Mouse (Mus musculus) naive thymus-derived CD4-positive, alpha-beta T cell, adult 2 months (primary cell): Measurements from ENCODE around the gene Gk2.

ENCODE experiments used
- DNase-seq: peaks from one replicate; pipeline ENCODE4 v3.0.0-alpha.2; 2011; ENCODE audit warnings: low read depth

The Gk2 gene

DNA sequence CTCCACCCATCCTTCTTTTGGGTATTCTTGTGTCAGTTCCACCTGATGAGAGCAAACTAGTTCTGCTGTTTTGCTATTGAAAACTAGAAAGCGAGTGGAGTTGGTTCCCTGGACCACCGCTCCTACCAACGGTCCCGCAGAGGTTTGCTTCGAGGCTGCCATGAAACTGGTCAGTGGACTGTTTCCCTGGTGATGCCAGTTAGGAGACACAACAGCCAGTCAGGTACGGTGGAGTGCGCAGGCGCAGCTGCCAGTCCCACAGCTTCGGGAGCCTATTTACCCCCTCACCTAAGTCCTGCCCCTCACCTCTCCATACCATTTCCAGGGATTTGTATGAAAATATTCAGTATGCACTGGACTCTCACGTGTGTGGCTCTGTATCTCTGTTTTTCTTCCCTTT lies at the start of gene Gk2:
Gene Gk2, minus strand, starts transcription at position 206 of the 400 bp plus-strand sequence.
- no peak for DNase-seq

- DNase-seq: no peak
Observed at GRCm38 (mm10) chr5:97498041-97498440, 41.2 kb upstream of the Gk2 start.

GRCm38 (mm10) chr5:97495488-97496092 lies 38.8 kb upstream of the Gk2 start:
- no peak for DNase-seq

GRCm38 (mm10) chr5:97493421-97493820 lies 36.6 kb upstream of the Gk2 start:
- DNase-seq: no peak

DNA sequence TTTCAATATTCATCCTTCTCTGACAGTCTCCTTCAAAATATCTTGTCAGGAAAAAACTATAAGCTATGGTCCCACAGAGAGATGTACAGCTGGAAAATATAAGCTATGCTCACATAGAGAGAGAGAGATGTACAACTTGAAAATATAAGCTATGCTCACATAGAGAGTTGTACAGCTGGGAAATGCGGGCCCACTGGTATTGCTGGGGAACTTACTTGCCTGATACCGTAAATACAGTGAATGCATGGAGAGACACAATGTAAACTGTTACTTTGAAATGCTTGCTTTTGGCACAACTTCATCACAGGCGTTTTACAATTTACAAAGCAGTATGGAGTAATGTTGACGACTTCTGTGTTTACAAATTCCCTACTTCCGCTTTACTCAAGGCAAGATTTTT lies 29.3 kb upstream of the Gk2 start:
- DNase-seq: no peak

GRCm38 (mm10) chr5:97479991-97480390 lies 23.2 kb upstream of the Gk2 start:
- no peak for DNase-seq

DNA sequence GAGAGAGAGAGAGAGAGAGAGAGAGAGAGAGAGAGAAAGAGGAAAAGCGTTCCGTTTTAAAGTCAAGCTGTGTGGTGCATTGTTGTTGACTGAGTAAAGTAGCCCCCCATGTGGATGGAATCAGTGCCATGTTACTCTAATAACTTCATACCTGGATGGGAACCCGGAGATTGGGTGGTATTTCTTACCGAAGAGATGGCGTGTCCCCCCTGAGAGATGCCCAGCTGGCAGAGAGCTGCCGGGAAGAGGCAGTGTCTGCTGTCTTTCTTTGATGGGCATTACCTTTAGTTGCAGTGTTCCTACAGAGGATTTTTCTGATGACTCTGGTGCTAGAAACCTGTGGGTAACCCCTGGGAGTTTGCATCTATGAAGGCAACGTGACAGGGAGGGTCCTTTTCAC lies 10.4 kb upstream of the Gk2 start:
- DNase-seq: no peak

DNA sequence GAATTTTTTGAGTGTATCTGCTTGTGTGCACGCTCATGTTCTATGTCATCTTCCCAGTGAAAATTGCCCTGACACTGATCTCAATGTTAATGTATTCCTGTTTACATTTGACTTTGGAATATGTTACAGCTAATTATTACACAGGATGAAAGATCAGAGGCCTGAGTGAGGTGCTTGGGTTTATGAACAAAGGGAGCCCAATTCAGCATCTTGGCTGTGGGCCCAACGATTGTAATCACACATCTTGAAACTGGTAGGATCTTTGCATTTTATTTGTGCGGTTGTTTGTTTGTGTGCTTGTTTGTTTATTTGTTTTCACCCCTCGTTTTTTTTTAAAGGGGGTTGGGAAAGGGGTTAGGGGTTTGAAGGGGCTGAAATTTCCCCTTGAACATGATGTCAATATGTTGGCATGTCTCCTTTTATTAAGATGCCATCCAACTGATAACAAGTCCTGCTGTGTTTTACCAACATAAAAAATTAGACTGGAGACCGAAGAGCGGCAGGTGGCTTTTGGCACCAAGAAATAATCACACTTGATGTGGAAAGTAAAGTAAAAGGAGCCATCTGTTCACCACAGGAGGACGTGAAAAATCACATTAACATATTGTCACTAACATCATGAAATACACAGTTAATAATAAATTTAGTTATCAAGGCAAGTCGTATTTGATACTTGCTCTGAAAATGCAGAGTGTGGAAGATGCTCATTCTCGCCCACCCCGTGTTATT lies 9.8 kb upstream of the Gk2 start:
- no peak for DNase-seq

DNA sequence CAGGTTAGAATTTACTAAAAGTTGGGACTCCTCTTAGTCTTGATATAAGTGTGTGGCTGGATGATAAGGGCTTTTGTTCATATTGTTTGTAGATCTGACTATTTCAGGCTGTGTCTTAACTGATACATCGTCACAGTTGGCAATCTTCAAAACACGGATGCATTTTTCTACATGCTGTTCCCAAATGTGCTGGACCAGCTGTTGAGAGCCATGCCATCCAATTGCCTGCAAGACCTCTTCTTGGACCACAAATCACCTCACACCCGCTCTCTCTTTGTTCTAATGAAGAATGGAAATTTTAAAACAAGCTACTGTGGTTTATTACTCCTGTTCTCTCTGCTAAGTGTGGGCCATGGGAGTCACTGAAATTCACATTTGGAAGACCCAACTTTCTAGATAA lies 9.1 kb upstream of the Gk2 start:
- no peak for DNase-seq

DNA sequence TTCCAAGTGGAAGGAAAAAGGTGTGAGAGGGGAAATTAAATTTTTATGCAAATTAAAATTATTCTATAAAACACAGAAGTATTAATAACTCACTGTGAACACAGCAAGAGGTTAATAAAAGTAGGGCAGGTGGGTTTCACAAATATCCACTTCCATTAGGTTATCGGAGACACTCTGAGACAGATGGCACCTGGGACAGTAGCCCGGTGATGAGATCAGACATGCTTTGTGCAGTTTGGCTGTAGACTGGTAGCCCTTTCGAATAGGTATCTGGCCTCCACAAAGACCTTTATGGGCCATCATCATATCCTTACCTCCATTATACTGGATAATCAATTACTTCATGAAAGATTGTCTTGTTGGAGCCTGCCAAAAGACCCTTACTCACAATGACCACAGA lies 6.0 kb upstream of the Gk2 start:
- DNase-seq: no peak

DNA sequence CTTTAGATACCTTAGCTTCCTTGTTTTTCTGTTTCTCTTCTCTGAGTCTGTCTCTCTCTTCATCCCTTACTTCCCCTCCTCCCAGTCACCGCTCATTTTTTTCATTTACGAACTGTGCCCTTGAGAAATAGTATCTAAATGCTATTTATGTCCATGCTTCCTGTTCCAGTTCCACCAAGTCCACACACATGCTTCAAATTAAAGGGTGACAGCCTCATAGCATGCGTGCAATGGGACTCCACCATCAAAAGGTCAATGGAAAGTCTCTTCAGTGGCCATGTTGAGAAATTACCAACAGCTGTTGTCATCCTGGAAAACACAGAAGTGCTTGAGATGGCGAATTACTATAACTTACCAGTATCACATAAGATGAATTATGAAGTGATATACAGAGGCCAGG lies 5.4 kb downstream of the Gk2 start:
- no peak for DNase-seq

- no peak for DNase-seq
Observed at GRCm38 (mm10) chr5:97444191-97444590, 12.6 kb downstream of the Gk2 start.

GRCm38 (mm10) chr5:97432512-97432911 lies 24.3 kb downstream of the Gk2 start:
- DNase-seq: no peak

GRCm38 (mm10) chr5:97429976-97430375 lies 26.8 kb downstream of the Gk2 start:
- no peak for DNase-seq

DNA sequence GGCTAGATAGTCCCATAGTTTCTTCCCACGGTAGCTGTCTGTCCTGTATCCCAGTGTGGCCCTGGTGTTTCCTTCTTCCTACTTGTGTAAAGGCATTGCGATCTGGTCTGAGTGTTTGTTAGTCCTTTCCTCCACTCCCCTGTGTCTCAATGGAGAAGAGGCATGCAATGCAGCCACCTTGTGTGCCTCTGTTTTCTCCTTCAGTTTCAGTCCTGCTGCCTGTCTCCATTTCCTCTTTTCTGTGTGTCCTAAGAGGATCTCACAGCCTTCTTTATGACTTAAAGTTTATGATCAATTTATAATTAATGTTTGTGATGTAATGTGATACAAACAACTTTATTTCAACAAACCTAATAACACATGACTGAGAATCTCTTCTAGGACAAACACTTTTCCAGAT lies 35.2 kb downstream of the Gk2 start:
- no peak for DNase-seq

DNA sequence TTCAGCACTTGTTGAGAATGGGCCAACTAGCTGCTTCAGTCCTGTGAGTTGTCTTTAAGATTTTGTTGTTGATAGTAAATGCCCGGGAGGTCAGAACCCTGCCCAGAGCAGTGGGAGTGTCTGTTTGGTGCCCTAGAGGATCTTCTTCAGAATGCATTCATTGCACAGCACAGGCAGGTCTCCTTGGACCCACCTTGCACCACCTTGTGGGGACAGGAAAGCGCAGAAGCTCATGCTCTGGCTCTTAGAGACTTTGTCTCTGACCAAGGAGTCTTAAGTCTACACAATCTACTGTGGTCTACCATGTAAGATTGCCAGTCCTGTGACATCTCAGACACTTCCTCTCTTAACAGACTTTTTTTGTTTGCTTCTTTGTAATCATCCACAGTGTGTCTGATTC lies 39.6 kb downstream of the Gk2 start:
- DNase-seq: no peak

DNA sequence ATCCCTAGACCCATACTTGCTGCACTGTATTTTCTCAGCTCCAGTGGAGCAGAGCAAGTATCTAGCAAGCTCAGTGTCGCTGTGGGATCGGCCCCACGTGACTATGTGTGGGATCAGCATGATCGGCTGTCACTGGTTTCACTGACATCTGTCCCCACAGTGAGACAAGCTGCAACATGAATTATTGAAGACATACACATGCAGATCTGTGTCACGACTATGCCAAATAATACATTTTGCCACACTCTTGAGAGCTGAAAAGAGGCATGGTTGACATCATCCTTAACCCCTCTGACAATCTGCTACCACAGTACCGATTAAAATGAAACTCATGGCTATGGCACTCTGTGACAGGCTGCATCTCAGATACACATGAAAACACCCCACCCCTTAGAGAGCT lies 41.0 kb downstream of the Gk2 start:
- no peak for DNase-seq

GRCm38 (mm10) chr5:97413716-97414115 lies 43.1 kb downstream of the Gk2 start:
- no peak for DNase-seq

DNA sequence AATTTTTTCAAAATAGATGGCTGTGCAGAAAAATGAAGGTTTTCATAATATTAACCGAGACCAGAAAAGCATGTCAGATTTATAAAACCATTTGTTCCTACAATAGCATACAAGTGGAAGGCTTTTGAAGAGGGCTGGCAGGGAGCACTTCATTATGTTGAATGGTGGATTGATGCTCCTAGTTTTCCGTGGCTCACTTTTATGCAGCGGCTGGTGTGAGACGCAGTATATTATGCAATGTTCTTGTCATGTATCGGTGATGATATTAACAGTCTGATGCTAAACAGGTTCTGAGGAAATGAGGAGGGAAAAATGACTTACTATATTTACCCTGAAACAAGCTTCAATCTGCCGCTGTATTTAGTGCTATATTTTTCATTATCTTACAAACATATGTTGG lies 46.6 kb downstream of the Gk2 start:
- DNase-seq: no peak

- DNase-seq: no peak
Observed at GRCm38 (mm10) chr5:97409234-97409704, 47.6 kb downstream of the Gk2 start.
